Mouse (Mus musculus): ENCODE data around the gene Olfr1378.

DNA sequence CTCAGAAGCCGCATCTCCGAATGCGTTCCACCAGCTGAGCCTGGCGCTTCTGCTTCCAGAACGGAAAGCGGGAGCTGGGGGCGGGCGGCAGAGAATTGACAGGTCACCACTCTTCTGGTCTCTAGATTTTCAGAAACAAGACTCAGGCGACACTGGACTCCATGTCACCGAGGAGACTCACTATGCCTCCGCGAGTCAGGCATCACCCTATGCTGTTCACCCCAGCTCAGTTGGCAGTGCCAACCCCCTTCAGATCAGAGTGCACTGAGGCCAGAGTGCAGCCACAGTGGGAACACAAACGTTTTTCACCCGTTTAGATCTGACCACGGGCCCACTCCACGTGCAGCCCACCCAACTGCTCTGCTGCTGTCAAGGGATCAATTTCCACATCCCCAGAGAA is 35.3 kb upstream of the Olfr1378 start:
- TF ChIP-seq MYC (IDR thresholded peaks at IDR 0.05; ENCODE audit: low read depth, low read length) (no peak), MAFK (IDR thresholded peaks at IDR 0.05; ENCODE audit: borderline replicate concordance, low read depth, low read length) (no peak)
